Mouse (Mus musculus): ENCODE data around the gene Yipf6. TPM values are rescaled to one million over a fixed set of nuclear protein-coding genes. Genes with fewer than 3 reads are reported as not detected.
A peak's percentile ranks its signal among the peaks of the same experiment; 100 is the strongest.

Gene Yipf6
- not detected in 2 replicates for polyA plus RNA-seq (2012; ENCODE audit: insufficient read depth, insufficient read length, low replicate concordance, missing spikeins)

DNA sequence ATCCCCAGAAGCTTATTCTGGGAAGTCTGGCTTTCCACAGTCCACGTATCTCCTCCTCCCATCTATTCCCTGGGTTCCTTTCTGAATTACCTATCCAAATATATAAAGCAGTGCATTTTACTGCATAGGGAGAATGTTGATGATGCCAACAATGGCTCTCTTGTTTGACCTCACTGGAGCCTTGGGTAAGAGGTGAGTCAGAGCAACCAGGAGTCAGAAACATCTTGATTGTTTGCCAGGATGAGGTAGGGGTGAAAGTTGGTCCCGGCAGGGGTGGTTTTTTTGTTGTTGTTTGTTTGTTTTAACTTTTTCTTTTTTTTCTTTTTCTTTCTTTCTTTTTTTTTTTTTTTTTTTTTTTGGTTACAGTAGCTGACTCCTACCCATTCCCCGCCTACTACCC is at the start of gene Yipf6:
Gene Yipf6, plus strand, starts transcription at position 216 of the 400 bp plus-strand sequence.
- no peaks in the 10 kb centered on the region for H3K4me1 ChIP-seq (ENCODE audit: control insufficient read depth, insufficient read depth, low read length)
- TF ChIP-seq CTCF (IDR thresholded peaks at IDR 0.05; ENCODE audit: insufficient read depth, low read depth, low read length) = no peak
- no peak for TF ChIP-seq POLR2A (IDR thresholded peaks at IDR 0.05; ENCODE audit: insufficient read depth, low read depth, low read length)
- H3K4me3 ChIP-seq (ENCODE audit: insufficient read depth, low read depth, low read length) = peak within 1 kb of the TSS; percentile 80
- peak within 1 kb of the TSS; percentile 69 for H3K27ac ChIP-seq (ENCODE audit: insufficient read depth, low read depth, low read length)
- 58% methylated on average over 3 of the region's 3 CpGs for WGBS

DNA sequence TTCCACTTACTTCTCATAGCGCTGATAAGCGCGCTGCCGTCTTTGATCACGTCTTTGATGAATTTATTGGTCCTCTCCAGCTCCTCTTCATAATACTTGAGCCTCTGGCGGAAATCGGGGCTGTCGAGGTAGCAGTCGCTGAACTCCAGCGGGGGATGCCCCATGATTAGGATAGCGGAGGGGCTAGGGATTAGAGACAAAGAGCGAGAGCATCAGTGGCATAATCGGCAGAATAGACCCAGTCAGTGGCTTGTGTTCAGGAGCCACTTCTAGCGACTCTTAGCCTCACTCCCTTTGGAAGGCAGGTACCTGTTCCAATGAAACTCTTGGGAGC is 46.1 kb upstream of the Yipf6 start:
- Histone ChIP-seq H3K27ac (ENCODE audit: insufficient read depth, low read depth, low read length) (peak overlapping the region; percentile 94), H3K4me3 (ENCODE audit: insufficient read depth, low read depth, low read length) (peak overlapping the region; percentile 85), H3K4me1 (ENCODE audit: control insufficient read depth, insufficient read depth, low read length) (no peaks in the 10 kb centered on the region)
- 16% methylated on average over 14 of the region's 14 CpGs for WGBS
- TF ChIP-seq CTCF (IDR thresholded peaks at IDR 0.05; ENCODE audit: insufficient read depth, low read depth, low read length) (no peak), POLR2A (IDR thresholded peaks at IDR 0.05; ENCODE audit: insufficient read depth, low read depth, low read length) (no peak)

DNA sequence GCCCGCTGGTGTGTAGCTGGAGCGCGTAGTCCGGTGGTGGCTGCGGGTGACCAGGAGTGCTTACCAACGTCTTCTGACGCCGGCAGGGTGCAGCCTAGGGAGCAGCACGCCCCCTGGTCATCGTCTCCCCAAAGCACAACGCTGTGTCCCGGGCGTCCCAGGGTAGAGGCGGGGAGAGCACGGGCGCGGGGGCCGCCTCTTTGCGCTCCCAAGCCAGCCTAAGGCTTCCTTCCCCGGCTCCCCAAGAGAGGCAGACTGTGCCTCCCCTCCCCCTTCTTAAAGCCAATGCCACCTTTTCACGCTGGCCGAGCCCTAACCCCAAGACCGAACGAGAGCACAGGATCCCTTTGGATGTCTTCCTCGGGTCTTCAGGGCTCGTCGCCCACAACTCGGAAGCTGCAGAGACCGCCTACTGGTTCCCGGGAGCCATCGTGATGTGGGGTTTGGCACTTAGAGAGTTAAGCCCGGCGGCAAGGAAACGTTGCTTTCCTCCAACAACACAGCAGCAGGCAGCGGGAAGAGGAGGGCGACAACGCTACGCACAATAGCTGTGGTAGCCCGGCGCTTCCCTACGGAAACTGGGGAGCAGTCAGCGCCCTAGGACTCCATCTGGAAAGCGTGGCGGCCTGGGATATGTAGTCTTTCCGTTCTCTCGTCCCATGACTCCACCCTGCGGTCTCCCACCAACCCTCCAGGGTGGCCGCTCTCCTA is 45.6 kb upstream of the Yipf6 start, which contains the start of gene Ophn1:
Gene Ophn1, minus strand, starts transcription at position 620 of the 711 bp plus-strand sequence.
- H3K27ac ChIP-seq (ENCODE audit: insufficient read depth, low read depth, low read length) = peak within 1 kb of the TSS; percentile 94
- WGBS = 11% methylated on average over 46 of the region's 48 CpGs
- peak within 1 kb of the TSS; percentile 85 for H3K4me3 ChIP-seq (ENCODE audit: insufficient read depth, low read depth, low read length)
- no peak for TF ChIP-seq CTCF (IDR thresholded peaks at IDR 0.05; ENCODE audit: insufficient read depth, low read depth, low read length)
- no peak for TF ChIP-seq POLR2A (IDR thresholded peaks at IDR 0.05; ENCODE audit: insufficient read depth, low read depth, low read length)
- no peaks in the 10 kb centered on the region for H3K4me1 ChIP-seq (ENCODE audit: control insufficient read depth, insufficient read depth, low read length)

- Histone ChIP-seq H3K27ac (ENCODE audit: insufficient read depth, low read depth, low read length) (no peak overlapping the region), H3K4me1 (ENCODE audit: control insufficient read depth, insufficient read depth, low read length) (no peaks in the 10 kb centered on the region), H3K4me3 (ENCODE audit: insufficient read depth, low read depth, low read length) (no peak overlapping the region)
- WGBS = 46% methylated on average over 3 of the region's 3 CpGs
- TF ChIP-seq POLR2A (IDR thresholded peaks at IDR 0.05; ENCODE audit: insufficient read depth, low read depth, low read length) = no peak
- no peak for TF ChIP-seq CTCF (IDR thresholded peaks at IDR 0.05; ENCODE audit: insufficient read depth, low read depth, low read length)
Observed at GRCm38 (mm10) chrX:98898307-98898706, 37.8 kb upstream of the Yipf6 start.

GRCm38 (mm10) chrX:98904226-98904625 is 31.9 kb upstream of the Yipf6 start:
- Histone ChIP-seq H3K4me1 (ENCODE audit: control insufficient read depth, insufficient read depth, low read length) (no peaks in the 10 kb centered on the region), H3K27ac (ENCODE audit: insufficient read depth, low read depth, low read length) (no peak overlapping the region), H3K4me3 (ENCODE audit: insufficient read depth, low read depth, low read length) (no peak overlapping the region)
- 73% methylated on average over 6 of the region's 6 CpGs for whole genome bisulfite sequencing
- TF ChIP-seq POLR2A (IDR thresholded peaks at IDR 0.05; ENCODE audit: insufficient read depth, low read depth, low read length) = no peak
- no peak for TF ChIP-seq CTCF (IDR thresholded peaks at IDR 0.05; ENCODE audit: insufficient read depth, low read depth, low read length)

DNA sequence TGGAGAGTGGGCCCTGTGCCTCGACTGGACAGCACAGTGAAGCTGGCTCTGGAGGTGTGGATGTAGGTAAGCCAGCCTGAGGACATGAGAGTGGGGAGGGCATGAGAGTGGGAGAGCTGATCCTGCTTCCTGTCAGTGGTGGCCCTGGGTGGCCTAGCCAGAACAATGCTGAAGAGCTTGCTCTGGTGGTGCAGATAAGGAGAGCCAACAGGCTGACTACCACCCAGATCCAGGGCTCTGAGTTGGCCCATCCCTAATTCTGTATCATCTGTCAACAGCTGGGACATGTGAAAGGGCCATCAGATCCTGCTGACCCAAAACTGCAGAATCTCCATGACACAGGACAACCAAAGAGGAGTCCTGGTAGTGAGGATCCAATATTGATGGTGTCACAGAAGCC is 27.2 kb upstream of the Yipf6 start:
- TF ChIP-seq POLR2A (IDR thresholded peaks at IDR 0.05; ENCODE audit: insufficient read depth, low read depth, low read length) (no peak), CTCF (IDR thresholded peaks at IDR 0.05; ENCODE audit: insufficient read depth, low read depth, low read length) (no peak)
- WGBS = 69% methylated on average over 1 of the region's 1 CpGs
- Histone ChIP-seq H3K4me3 (ENCODE audit: insufficient read depth, low read depth, low read length) (no peak overlapping the region), H3K4me1 (ENCODE audit: control insufficient read depth, insufficient read depth, low read length) (no peaks in the 10 kb centered on the region), H3K27ac (ENCODE audit: insufficient read depth, low read depth, low read length) (no peak overlapping the region)

DNA sequence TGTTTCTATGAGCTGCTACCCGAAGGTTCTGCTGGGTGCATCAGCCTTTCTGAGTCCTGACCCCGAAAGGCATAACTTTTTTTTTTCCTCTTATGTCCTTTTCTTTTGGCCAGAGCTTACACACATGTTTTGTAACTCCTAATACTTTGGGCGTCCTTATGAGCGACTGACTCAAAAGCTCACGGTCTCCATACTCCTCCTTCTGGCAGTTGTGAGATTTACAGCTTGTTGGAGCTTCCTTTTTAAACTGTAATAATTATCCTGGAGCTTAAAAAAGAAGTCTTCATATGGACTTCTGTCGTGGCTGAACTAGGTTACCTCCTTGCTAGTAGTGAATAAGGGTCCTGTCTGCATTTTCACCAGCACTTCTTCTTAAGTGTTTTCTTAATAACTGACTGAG is 16.7 kb upstream of the Yipf6 start:
- Histone ChIP-seq H3K27ac (ENCODE audit: insufficient read depth, low read depth, low read length) (no peak overlapping the region), H3K4me1 (ENCODE audit: control insufficient read depth, insufficient read depth, low read length) (no peaks in the 10 kb centered on the region), H3K4me3 (ENCODE audit: insufficient read depth, low read depth, low read length) (no peak overlapping the region)
- 16% methylated on average over 6 of the region's 6 CpGs for WGBS
- TF ChIP-seq CTCF (IDR thresholded peaks at IDR 0.05; ENCODE audit: insufficient read depth, low read depth, low read length) = no peak
- TF ChIP-seq POLR2A (IDR thresholded peaks at IDR 0.05; ENCODE audit: insufficient read depth, low read depth, low read length) = no peak

- TF ChIP-seq POLR2A (IDR thresholded peaks at IDR 0.05; ENCODE audit: insufficient read depth, low read depth, low read length) (no peak), CTCF (IDR thresholded peaks at IDR 0.05; ENCODE audit: insufficient read depth, low read depth, low read length) (no peak)
- 20% methylated on average over 66 of the region's 66 CpGs for WGBS
- Histone ChIP-seq H3K4me1 (ENCODE audit: control insufficient read depth, insufficient read depth, low read length) (no peaks in the 10 kb centered on the region), H3K4me3 (ENCODE audit: insufficient read depth, low read depth, low read length) (peak overlapping the region; percentile 80), H3K27ac (ENCODE audit: insufficient read depth, low read depth, low read length) (peak overlapping the region; percentile 89)
Observed at GRCm38 (mm10) chrX:98936707-98937554, 815 bp downstream of the Yipf6 start.

Measured in olfactory bulb, adult 2 months (tissue).